Mouse (Mus musculus) gastrocnemius, postnatal 14 days (tissue): Measurements from ENCODE around the gene Galk2. TPM values are rescaled to one million over a fixed set of nuclear protein-coding genes. Genes with fewer than 3 reads are reported as not detected.

ENCODE experiments used
- DNase-seq: peaks from one replicate; pipeline ENCODE4 v3.0.0; 2021; ENCODE audit warnings: mixed read lengths
- intact Hi-C: fragments of 180-260 bp; cut with DNase I; formaldehyde crosslinking; loops from one replicate; pipeline ENCODE4 v1.15.1; 2025; ENCODE audit warnings: low total_unique reads
- long read RNA-seq, 2 experiments: library from polyadenylated mRNA; stranded (forward); transcript quantifications; one replicate each; pipeline ENCODE4 v2.0.0; 2021
- total RNA-seq, 2 experiments: library from RNA; stranded (reverse); gene quantifications; 2 replicates each; pipeline ENCODE4 v1.2.3; 2021

Gene Galk2
- total RNA-seq, result 1 to 10 TPM; 8.1 to 8.6 TPM
- long read RNA-seq, experiment 1, transcript Galk2-202 (10 exons, 1,928 nt), result major isoform, 8 of 12 reads
- long read RNA-seq, experiment 1, partial matches to known transcripts, result 1 of 12 reads
- long read RNA-seq, experiment 1, other reads (novel, unspliced or antisense), result 3 of 12 reads
- long read RNA-seq, experiment 2, partial matches to known transcripts, result 0 of 2 reads
- long read RNA-seq, experiment 2, other reads (novel, unspliced or antisense), result 0 of 2 reads

- intact Hi-C loops, result no loop called here
- DNase-seq, result peak; percentile 92
Measured at GRCm38 (mm10) chr2:125858521-125859280, at the start of gene Galk2, which contains the start of gene Cops2. Galk2 (plus strand) TSS chr2:125859109. Cops2 (minus strand) TSS chr2:125859139.

GRCm38 (mm10) chr2:125809551-125809950 lies 49.4 kb upstream of the Galk2 start:
- intact Hi-C loops, result no loop called here
- DNase-seq, result no peak

- intact Hi-C loops, result no loop called here
- DNase-seq, result no peak
Measured at GRCm38 (mm10) chr2:125811332-125811731, 47.6 kb upstream of the Galk2 start.

DNA sequence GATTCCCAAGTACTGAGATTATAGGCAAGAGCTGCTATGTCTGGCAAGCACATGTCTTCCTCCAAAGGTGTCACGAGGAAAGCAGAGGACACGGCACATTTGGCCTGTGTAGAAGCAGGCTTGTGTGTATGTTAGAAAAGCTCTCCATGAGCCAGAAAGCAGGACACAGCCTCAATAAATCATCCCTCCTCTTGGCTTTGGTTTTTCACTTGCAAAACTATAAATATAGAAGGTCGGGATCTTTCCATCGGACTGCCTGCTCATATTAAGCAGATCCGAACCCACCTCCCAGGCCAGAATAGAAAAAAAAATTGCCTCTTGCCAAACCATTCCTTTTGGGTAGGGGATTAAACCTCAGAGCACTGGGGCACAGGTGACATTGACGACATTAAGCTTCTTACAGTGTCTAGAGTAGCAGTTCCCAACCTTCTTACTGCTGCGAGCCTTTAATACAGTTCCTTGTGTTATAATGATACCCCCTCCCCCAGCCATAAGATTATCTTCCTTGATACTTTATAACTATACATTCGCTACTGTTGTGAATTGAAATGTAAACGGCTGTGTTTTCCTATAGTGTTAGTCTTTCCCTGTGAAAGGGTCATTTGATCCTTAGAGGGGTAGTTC lies 44.8 kb upstream of the Galk2 start:
- no peak for DNase-seq
- intact Hi-C loops, result no loop called here

DNA sequence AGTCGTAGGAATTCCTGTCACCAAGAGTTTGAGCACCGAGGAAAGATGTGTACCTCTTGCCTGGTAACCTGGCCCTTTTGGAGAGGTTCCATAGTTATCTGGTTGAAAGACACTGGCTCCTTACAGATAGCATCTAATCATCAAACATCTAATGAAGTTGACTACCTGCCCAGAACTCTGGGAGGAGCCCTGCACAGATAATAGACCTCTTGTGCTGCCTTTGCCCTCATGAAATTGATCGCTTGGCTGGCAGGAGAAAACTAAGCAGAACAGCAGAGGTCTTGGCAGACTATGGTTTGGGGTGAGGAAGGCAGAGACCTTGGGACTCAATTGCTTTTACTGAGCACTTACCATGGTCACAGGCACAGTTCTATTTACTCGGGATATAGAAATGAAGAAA lies 38.5 kb upstream of the Galk2 start:
- intact Hi-C loops, result no loop called here
- DNase-seq, result no peak

- intact Hi-C loops, result no loop called here
Measured at GRCm38 (mm10) chr2:125826201-125826600, 32.7 kb upstream of the Galk2 start.

DNA sequence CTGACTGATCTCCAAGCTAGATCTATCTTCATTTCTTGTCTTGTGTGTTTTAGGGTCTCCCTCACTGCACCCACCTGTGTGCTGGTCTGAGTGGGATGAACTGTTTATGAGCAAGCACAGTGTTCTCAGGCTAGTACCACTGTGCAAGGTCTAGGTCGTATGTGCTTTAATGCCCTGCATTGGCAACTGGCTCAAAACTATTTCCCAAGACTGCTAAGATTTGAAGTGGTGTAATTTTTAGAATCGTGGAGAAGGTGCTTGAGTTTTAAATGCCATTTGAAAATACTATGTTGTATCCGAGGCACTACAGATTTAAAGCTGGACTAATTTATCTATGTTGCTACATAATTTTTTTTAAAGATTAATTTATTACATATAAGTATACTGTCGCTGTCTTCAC lies 31.0 kb upstream of the Galk2 start:
- DNase-seq, result no peak
- intact Hi-C loops, result no loop called here

More at GRCm38 (mm10) chr2:125826201-125826600, 32.7 kb upstream of the Galk2 start:
- DNase-seq, result no peak

DNA sequence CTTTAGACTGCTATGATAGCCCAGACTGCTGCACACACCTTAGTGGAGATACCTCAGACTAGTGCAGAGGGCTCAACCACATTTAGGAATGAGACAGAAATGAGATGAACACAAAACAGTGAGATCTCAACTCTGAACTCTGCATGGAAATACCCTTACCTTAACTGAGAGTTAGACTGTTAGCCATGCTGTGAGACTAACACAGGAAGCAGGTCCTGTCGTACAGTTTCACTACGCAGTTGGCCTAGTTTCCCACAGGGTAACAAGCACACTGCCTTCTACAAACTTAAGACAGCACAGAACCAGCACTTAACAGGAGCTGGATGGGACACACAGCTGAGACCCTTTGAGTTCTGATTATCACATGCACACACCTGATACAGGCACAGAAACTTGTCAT lies 29.0 kb upstream of the Galk2 start:
- intact Hi-C loops, result loop anchor here (10.0 kb wide), 1 partner anchor 65 kb away; no protein-coding TSS in a partner anchor
- no peak for DNase-seq

GRCm38 (mm10) chr2:125838091-125838490 lies 20.8 kb upstream of the Galk2 start:
- intact Hi-C loops, result loop anchor here (10.0 kb wide), 1 partner anchor 73 kb away; no protein-coding TSS in a partner anchor
- no peak for DNase-seq

GRCm38 (mm10) chr2:125838708-125839284 lies 20.1 kb upstream of the Galk2 start:
- intact Hi-C loops, result loop anchor here (10.0 kb wide), 1 partner anchor 74 kb away; no protein-coding TSS in a partner anchor
- no peak for DNase-seq

- DNase-seq, result no peak
- intact Hi-C loops, result no loop called here
Measured at GRCm38 (mm10) chr2:125851237-125851636, 7.7 kb upstream of the Galk2 start.

DNA sequence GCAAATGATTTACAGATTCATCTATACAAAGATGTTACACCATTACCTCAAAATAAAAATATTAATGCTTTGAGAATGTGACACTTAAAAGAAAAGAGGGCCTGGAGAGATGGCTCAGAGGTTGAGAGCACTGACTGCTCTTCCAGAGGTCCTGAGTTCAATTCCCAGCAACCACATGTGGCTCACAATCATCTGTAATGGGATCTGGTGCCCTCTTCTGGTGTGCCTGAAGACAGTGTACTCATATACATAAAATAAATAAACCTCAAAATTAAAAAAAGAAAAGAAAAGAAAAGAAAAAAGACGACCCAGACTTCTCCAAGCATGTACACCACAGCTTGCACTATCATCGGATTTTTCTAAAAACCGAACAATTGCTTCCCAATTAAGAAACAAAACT lies 1.2 kb upstream of the Galk2 start:
- no peak for DNase-seq
- intact Hi-C loops, result no loop called here

- no peak for DNase-seq
Measured at GRCm38 (mm10) chr2:125863799-125864198, 4.9 kb downstream of the Galk2 start.

DNA sequence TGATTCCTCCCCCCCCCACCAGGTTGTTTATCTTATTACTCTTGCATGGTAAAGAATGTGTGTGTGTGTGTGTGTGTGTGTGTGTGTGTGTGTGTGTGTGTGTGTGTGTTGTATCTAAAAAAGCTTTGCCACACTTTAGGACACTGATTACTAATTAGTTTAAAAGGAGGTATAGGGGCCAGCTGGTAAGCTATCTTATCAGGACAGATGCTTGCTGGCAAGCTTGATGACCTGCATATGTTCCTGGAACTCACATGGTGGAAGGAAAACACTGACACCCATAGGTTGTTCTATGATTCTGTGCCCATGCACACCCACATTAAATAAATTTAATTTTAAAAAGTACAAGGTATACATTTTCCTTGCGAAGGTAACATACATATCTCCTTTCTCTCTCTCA lies 5.6 kb downstream of the Galk2 start:
- no peak for DNase-seq
- intact Hi-C loops, result no loop called here

More at GRCm38 (mm10) chr2:125863799-125864198, 4.9 kb downstream of the Galk2 start:
- intact Hi-C loops, result no loop called here

- intact Hi-C loops, result no loop called here
- no peak for DNase-seq
Measured at GRCm38 (mm10) chr2:125865585-125865984, 6.7 kb downstream of the Galk2 start.

- DNase-seq, result peak; percentile 74
- intact Hi-C loops, result no loop called here
Measured at GRCm38 (mm10) chr2:125866058-125866740, 7.3 kb downstream of the Galk2 start.

GRCm38 (mm10) chr2:125868301-125868700 lies 9.4 kb downstream of the Galk2 start:
- no peak for DNase-seq
- intact Hi-C loops, result no loop called here

- intact Hi-C loops, result no loop called here
- no peak for DNase-seq
Measured at GRCm38 (mm10) chr2:125870159-125870558, 11.2 kb downstream of the Galk2 start.

DNA sequence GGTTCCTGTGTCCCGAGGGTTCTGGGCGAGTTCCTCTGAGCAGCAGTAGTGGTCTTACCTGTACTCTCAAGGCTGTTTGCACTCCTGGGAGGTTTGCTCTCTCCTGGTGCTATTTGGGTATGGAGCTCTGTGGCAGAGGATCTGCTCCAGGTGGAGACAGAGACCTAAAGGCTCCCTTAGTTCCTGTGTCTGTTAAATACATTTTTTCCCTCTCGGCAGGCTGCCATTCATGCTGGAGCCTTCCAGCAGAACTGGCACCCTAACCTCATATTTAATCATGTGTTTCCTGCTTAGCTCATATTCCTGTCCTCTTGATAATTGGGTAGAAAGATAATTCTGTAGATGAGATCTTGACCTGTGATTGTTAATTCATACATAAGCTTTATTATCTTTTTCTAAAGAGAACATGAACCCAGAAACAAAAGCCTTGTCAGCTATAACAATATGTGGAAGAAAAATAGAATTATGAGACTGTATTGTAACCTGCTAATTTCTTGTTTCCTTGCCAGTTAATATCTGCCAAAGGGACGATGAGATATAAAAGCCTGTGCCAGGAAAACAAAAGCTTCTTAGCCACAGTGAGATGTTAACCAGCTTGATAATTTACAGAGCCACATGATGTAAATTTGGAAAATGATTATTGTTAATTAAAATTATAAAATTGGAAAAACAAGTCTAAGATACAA lies 27.1 kb downstream of the Galk2 start:
- intact Hi-C loops, result no loop called here
- DNase-seq, result no peak
